Mouse (Mus musculus): Measurements from ENCODE around the gene Prss30. TPM values are rescaled to one million over a fixed set of nuclear protein-coding genes. Genes with fewer than 3 reads are reported as not detected.

Gene Prss30
- polyA plus RNA-seq, 1 experiment from 2014 or later: not detected

GRCm38 (mm10) chr17:23925090-23925493, 55.3 kb downstream of the Prss30 start:
- H3K36me3 ChIP-seq: no peaks in the 10 kb centered on the region
- H3K4me3 ChIP-seq: peak overlapping the region; percentile 63
- peaks cover 10% of the 10 kb centered on the region for H3K4me1 ChIP-seq (replicated peaks)
- WGBS: under 1% methylated on average over 14 of the region's 14 CpGs
- H3K27me3 ChIP-seq (ENCODE audit: insufficient read depth, poor library complexity, severe bottlenecking): 0 out of 2 replicates have a peak, but pooled peaks cover 3% of the 10 kb centered on the region
- H3K27ac ChIP-seq: peak overlapping the region; percentile 95
- H3K9me3 ChIP-seq: no peaks in the 10 kb centered on the region
- peak; percentile 73 for DNase-seq (ENCODE audit: low spot score)

DNA sequence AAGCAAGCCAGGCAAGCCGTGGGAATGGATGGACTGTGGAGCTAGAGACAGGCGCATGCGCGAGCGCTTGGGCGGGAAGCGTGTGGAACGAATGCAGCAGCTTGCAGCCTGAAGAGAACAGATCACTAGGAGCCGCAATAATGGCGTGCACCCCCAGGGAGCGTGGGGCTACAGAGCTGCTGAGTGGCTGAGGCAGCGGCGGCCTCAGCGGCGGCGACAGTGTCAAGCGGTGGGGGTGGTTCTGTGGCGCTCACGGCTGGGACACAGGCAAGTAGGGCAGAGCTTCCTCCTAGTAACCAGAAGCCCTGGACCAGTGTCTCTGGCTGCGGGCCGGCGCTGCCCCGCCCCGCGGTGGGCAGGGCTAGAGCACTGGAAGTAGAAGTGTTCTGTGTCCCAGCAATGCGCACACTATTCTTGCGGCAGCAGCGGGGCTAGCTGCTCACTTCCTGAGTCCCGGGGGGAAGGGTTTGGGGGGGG, 55.8 kb downstream of the Prss30 start:
- H3K4me3 ChIP-seq: peak overlapping the region; percentile 63
- under 1% methylated on average over 29 of the region's 29 CpGs for WGBS
- H3K4me1 ChIP-seq (replicated peaks): peaks cover 10% of the 10 kb centered on the region
- peak overlapping the region; percentile 95 for H3K27ac ChIP-seq
- 0 out of 2 replicates have a peak, but pooled peaks cover 3% of the 10 kb centered on the region for H3K27me3 ChIP-seq (ENCODE audit: insufficient read depth, poor library complexity, severe bottlenecking)
- H3K9me3 ChIP-seq: no peaks in the 10 kb centered on the region
- no peaks in the 10 kb centered on the region for H3K36me3 ChIP-seq
- DNase-seq (ENCODE audit: low spot score): peak; percentile 95

Other genes starting within 250 kb of the Prss30 start
- gene Paqr4, start 239.7 kb downstream of the Prss30 start, polyA plus RNA-seq (2016; fragmentation: Nextera tagmentation; extraction: Ambion mirVana): 28.8 and 43.6 TPM in 2 replicates
- gene Kremen2, start 234.7 kb downstream of the Prss30 start, polyA plus RNA-seq (2016; fragmentation: Nextera tagmentation; extraction: Ambion mirVana): 3.4 and 4.3 TPM in 2 replicates
- gene Flywch1, start 209.0 kb downstream of the Prss30 start, polyA plus RNA-seq (2016; fragmentation: Nextera tagmentation; extraction: Ambion mirVana): 181 and 211 TPM in 2 replicates
- 22.9 and 34.9 TPM in 2 replicates for gene Flywch2, start 194.5 kb downstream of the Prss30 start, polyA plus RNA-seq (2016; fragmentation: Nextera tagmentation; extraction: Ambion mirVana)
- gene Srrm2, start 190.0 kb downstream of the Prss30 start, polyA plus RNA-seq (2016; fragmentation: Nextera tagmentation; extraction: Ambion mirVana): 517 and 570 TPM in 2 replicates
- 1,118 and 1,222 TPM in 2 replicates for gene Elob, start 151.4 kb downstream of the Prss30 start, polyA plus RNA-seq (2016; fragmentation: Nextera tagmentation; extraction: Ambion mirVana)
- gene Prss33, start 144.5 kb downstream of the Prss30 start, polyA plus RNA-seq (2016; fragmentation: Nextera tagmentation; extraction: Ambion mirVana): 0.24 TPM in 1 of 2 replicates, not detected in the other
- not detected in 2 replicates for gene Prss32, start 136.7 kb downstream of the Prss30 start, polyA plus RNA-seq (2016; fragmentation: Nextera tagmentation; extraction: Ambion mirVana)
- 1.6 and 1.9 TPM in 2 replicates for gene Prss41, start 136.4 kb downstream of the Prss30 start, polyA plus RNA-seq (2016; fragmentation: Nextera tagmentation; extraction: Ambion mirVana)
- not detected in 2 replicates for gene Prss21, start 112.5 kb downstream of the Prss30 start, polyA plus RNA-seq (2016; fragmentation: Nextera tagmentation; extraction: Ambion mirVana)
- not detected in 2 replicates for gene Dcpp1, start 99.7 kb downstream of the Prss30 start, polyA plus RNA-seq (2016; fragmentation: Nextera tagmentation; extraction: Ambion mirVana)
- gene Dcpp2, start 99.7 kb downstream of the Prss30 start, polyA plus RNA-seq (2016; fragmentation: Nextera tagmentation; extraction: Ambion mirVana): not detected in 2 replicates
- not detected in 2 replicates for gene Dcpp3, start 63.1 kb downstream of the Prss30 start, polyA plus RNA-seq (2016; fragmentation: Nextera tagmentation; extraction: Ambion mirVana)
- gene Sbp, start 38.9 kb downstream of the Prss30 start, polyA plus RNA-seq (2016; fragmentation: Nextera tagmentation; extraction: Ambion mirVana): not detected in 2 replicates
- gene Sbpl, start 25.3 kb downstream of the Prss30 start, polyA plus RNA-seq (2016; fragmentation: Nextera tagmentation; extraction: Ambion mirVana): not detected in 2 replicates
- 0.72 and 0.83 TPM in 2 replicates for gene Prss22, start 17.5 kb upstream of the Prss30 start, polyA plus RNA-seq (2016; fragmentation: Nextera tagmentation; extraction: Ambion mirVana)
- 0.24 TPM in 1 of 2 replicates, not detected in the other for gene Prss27, start 57.6 kb upstream of the Prss30 start, polyA plus RNA-seq (2016; fragmentation: Nextera tagmentation; extraction: Ambion mirVana)
- gene Kctd5, start 92.9 kb upstream of the Prss30 start, polyA plus RNA-seq (2016; fragmentation: Nextera tagmentation; extraction: Ambion mirVana): 90.8 and 93.0 TPM in 2 replicates
- 30.4 and 32.9 TPM in 2 replicates for gene Pdpk1, start 170.4 kb upstream of the Prss30 start, polyA plus RNA-seq (2016; fragmentation: Nextera tagmentation; extraction: Ambion mirVana)
- 42.9 and 50.0 TPM in 2 replicates for gene Amdhd2, start 183.2 kb upstream of the Prss30 start, polyA plus RNA-seq (2016; fragmentation: Nextera tagmentation; extraction: Ambion mirVana)
- gene Atp6v0c, start 189.1 kb upstream of the Prss30 start, polyA plus RNA-seq (2016; fragmentation: Nextera tagmentation; extraction: Ambion mirVana): 488 and 579 TPM in 2 replicates
- 6.0 and 6.4 TPM in 2 replicates for gene Tbc1d24, start 225.0 kb upstream of the Prss30 start, polyA plus RNA-seq (2016; fragmentation: Nextera tagmentation; extraction: Ambion mirVana)
- gene Ntn3, start 229.0 kb upstream of the Prss30 start, polyA plus RNA-seq (2016; fragmentation: Nextera tagmentation; extraction: Ambion mirVana): 4.8 and 7.3 TPM in 2 replicates
- gene Tedc2, start 240.3 kb upstream of the Prss30 start, polyA plus RNA-seq (2016; fragmentation: Nextera tagmentation; extraction: Ambion mirVana): 19.3 and 22.4 TPM in 2 replicates

All from hindbrain, embryonic 10.5 days (tissue).